Mouse (Mus musculus) hindbrain, embryonic 15.5 days (tissue): Measurements from ENCODE around the gene Desi1. TPM values are rescaled to one million over a fixed set of nuclear protein-coding genes. Genes with fewer than 3 reads are reported as not detected.
A peak's percentile ranks its signal among the peaks of the same experiment; 100 is the strongest.

Source experiments
- ATAC-seq: fragments of 200-750 bp; cut with Nextera tagmentation; 2 replicates; pipeline ENCODE4 v1.8.0; 2017; ENCODE audit warnings: low read depth, moderate number of reproducible peaks, moderate TSS enrichment; ENCODE audit not compliant: low FRiP score
- H3K27ac ChIP-seq: fragments of 300-500 bp; sonication (generic); replicated peaks from 2 replicates; pipeline ENCODE4 v1.5.1; 2015; ENCODE audit warnings: mild to moderate bottlenecking, inconsistent platforms
- H3K27me3 ChIP-seq: fragments of 300-500 bp; sonication (generic); 2 replicates; pipeline ENCODE4 v1.6.1; 2015; ENCODE audit warnings: control low read depth, inconsistent platforms
- H3K36me3 ChIP-seq: fragments of 300-500 bp; sonication (generic); 2 replicates; pipeline ENCODE4 v1.6.1; 2015; ENCODE audit warnings: control low read depth, inconsistent platforms
- H3K4me1 ChIP-seq: fragments of 300-500 bp; sonication (generic); replicated peaks from 2 replicates; pipeline ENCODE4 v1.6.1; 2015; ENCODE audit warnings: control low read depth, inconsistent platforms
- H3K4me2 ChIP-seq: fragments of 300-500 bp; sonication (generic); 2 replicates; pipeline ENCODE4 v1.6.1; 2015; ENCODE audit warnings: moderate library complexity, mild to moderate bottlenecking, inconsistent platforms
- H3K4me3 ChIP-seq: fragments of 300-500 bp; sonication (generic); 2 replicates; pipeline ENCODE4 v1.5.1; 2015; ENCODE audit warnings: mild to moderate bottlenecking, inconsistent platforms
- H3K9ac ChIP-seq: fragments of 300-500 bp; sonication (generic); 2 replicates; pipeline ENCODE4 v1.6.1; 2015; ENCODE audit warnings: inconsistent platforms
- H3K9me3 ChIP-seq: fragments of 300-500 bp; sonication (generic); 2 replicates; pipeline ENCODE4 v1.6.1; 2016; ENCODE audit warnings: control low read depth, inconsistent platforms
- WGBS: fragments of 180-500 bp; shearing (Covaris S2); methylation state at CpG from one replicate; pipeline ENCODE4 v1.1.7; 2015; 5-methylcytosine and 5-hydroxymethylcytosine counted together
- polyA plus RNA-seq: library from polyadenylated mRNA; unstranded; fragments of >200 nt; fragmentation: Nextera tagmentation; extraction: Ambion mirVana; gene quantifications from 2 replicates; pipeline ENCODE4 v1.2.1, GENCODE M21; 2015

The Desi1 gene
- polyA plus RNA-seq, result 52.6 and 55.1 TPM in 2 replicates

DNA sequence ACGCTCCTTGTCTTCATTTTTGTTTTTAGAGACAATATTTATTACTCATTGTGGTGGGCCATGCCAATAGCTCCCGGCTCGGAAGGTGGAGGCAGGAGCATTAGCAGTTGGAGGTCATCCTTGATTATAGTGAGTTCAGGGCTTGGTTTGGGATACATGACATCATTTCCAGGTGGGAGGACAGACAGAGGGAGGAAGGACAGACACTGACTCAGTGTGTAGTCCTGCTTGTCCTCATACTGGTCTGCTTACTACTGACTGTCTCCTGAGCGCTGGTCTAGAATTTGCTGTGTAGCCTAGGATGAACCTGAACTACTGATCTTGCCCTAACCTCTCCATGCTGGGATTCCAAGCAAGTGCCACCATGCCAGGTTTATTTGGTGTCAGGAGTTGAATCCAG lies at the start of gene Desi1:
Gene Desi1 (minus strand): TSS at position 101 of the 400 bp plus-strand sequence.
- WGBS, result 92% methylated on average over 4 of the region's 4 CpGs
- no peak within 1 kb of the TSS for H3K4me2 ChIP-seq
- H3K9ac ChIP-seq, result no peak within 1 kb of the TSS
- no peak for ATAC-seq
- H3K4me1 ChIP-seq, result no peaks in the 10 kb centered on the region
- H3K36me3 ChIP-seq, result peaks cover 58% of the 10 kb centered on the region
- H3K4me3 ChIP-seq, result no peak within 1 kb of the TSS
- no peak within 1 kb of the TSS for H3K27ac ChIP-seq
- H3K9me3 ChIP-seq, result no peaks in the 10 kb centered on the region
- H3K27me3 ChIP-seq, result no peaks in the 10 kb centered on the region

DNA sequence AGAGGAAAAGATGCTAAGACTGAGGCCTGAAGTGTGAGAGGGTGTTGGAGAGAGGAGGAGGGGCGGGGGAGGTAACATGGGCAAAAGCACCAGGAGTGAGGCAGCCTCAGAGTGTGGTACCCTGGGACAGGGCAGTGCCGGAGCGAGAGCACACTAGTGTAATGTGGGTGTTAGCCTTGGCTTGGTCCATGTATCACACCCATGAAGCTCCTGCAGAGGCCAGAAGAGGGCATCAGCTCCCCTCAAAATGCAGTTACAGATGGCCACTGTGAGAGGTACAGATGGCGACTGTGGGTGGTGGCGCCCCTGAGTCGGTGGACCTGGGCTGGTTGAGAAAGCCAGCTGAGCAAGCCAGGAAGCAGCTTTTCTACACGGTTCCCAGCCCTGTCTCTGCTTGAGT lies 47.5 kb upstream of the Desi1 start:
- no peaks in the 10 kb centered on the region for H3K27me3 ChIP-seq
- H3K9me3 ChIP-seq, result no peaks in the 10 kb centered on the region
- ATAC-seq, result peak; percentile 69; the same call in 1 of the 2 replicates
- H3K36me3 ChIP-seq, result no peaks in the 10 kb centered on the region
- no peak overlapping the region for H3K4me2 ChIP-seq
- no peak overlapping the region for H3K4me3 ChIP-seq
- no peak overlapping the region for H3K9ac ChIP-seq
- no peaks in the 10 kb centered on the region for H3K4me1 ChIP-seq
- 29% methylated on average over 7 of the region's 7 CpGs for WGBS
- no peak overlapping the region for H3K27ac ChIP-seq

- no peak for ATAC-seq
- 67% methylated on average over 10 of the region's 10 CpGs for WGBS
- Histone ChIP-seq H3K36me3 (no peaks in the 10 kb centered on the region), H3K9ac (no peak overlapping the region), H3K9me3 (no peaks in the 10 kb centered on the region), H3K4me3 (no peak overlapping the region), H3K4me2 (no peak overlapping the region), H3K4me1 (no peaks in the 10 kb centered on the region), H3K27me3 (no peaks in the 10 kb centered on the region), H3K27ac (no peak overlapping the region)
Observed at GRCm38 (mm10) chr15:82079883-82080282, 46.2 kb upstream of the Desi1 start.

- no peak for ATAC-seq
- Histone ChIP-seq H3K9ac (no peak overlapping the region), H3K27ac (no peak overlapping the region), H3K4me2 (no peak overlapping the region), H3K27me3 (peaks cover 36% of the 10 kb centered on the region), H3K36me3 (no peaks in the 10 kb centered on the region), H3K9me3 (no peaks in the 10 kb centered on the region), H3K4me1 (no peaks in the 10 kb centered on the region; the same call in 1 of the 2 replicates), H3K4me3 (no peak overlapping the region)
- 87% methylated on average over 7 of the region's 7 CpGs for WGBS
Observed at GRCm38 (mm10) chr15:82073490-82073889, 39.8 kb upstream of the Desi1 start.

DNA sequence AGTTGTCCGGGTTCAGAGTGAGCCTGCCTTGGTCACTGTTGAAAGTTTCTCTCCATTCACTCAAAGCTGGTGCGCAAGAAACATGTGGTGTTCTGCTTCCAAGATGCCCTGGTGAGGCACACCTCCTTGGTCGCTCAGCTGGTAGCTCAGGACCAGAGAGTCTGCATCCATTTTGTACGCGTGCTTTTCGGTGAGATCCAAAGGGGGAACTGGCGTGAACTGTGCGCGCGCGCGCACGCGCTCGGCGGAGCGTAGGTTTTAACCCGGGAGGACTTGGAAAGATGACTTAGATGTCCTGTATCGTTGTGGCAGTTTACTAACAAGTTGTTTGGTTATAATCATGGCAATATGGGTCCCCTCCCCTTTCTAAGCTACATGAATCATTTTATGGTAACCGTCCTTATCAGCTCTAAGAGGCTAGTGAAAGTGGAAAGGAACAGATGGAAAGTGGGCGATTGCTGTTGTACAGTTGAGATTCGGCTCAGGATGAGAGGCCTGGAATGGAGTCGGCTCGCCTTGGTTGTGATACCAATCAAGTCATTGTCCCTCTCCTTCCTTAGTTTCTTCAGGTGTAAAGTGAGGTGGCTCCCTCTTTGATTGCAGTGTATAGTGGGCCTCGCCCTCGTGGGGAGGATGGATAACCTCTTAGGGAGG lies 38.3 kb upstream of the Desi1 start:
- no peaks in the 10 kb centered on the region for H3K36me3 ChIP-seq
- H3K4me1 ChIP-seq, result no peaks in the 10 kb centered on the region; the same call in 1 of the 2 replicates
- no peak overlapping the region for H3K27ac ChIP-seq
- H3K9ac ChIP-seq, result no peak overlapping the region
- 93% methylated on average over 26 of the region's 26 CpGs for WGBS
- peaks cover 41% of the 10 kb centered on the region for H3K27me3 ChIP-seq
- H3K4me3 ChIP-seq, result no peak overlapping the region
- ATAC-seq, result no peak
- no peak overlapping the region for H3K4me2 ChIP-seq
- H3K9me3 ChIP-seq, result no peaks in the 10 kb centered on the region

DNA sequence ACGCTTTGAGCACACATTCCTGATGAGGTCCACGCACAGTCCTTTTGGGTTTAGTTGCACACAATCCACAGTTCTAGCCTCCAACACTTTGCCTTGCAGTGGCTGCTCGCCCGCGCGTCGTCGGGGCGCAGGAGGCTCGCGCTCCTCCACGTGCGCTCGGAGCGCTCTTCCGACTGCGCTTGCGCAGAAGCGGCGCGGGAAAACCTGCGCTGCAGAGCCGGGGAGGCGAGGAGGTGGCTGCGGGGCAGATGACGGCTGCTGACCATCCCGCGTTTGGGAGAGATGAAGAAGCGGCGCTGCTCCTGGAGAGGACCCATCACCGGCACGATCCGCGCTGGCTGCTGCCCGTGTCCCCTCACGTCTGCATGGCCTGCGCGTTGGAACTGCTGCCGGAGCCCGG lies 36.2 kb upstream of the Desi1 start, which contains the start of gene Mei1:
Gene Mei1 (plus strand): TSS at position 99 of the 400 bp plus-strand sequence.
- Histone ChIP-seq H3K27me3 (peaks cover 41% of the 10 kb centered on the region), H3K27ac (no peak within 1 kb of the TSS), H3K9ac (no peak within 1 kb of the TSS), H3K9me3 (no peaks in the 10 kb centered on the region), H3K4me1 (no peaks in the 10 kb centered on the region; the same call in 1 of the 2 replicates), H3K4me3 (peak within 1 kb of the TSS; percentile 27), H3K4me2 (peak within 1 kb of the TSS; percentile 49), H3K36me3 (no peaks in the 10 kb centered on the region)
- no peak for ATAC-seq
- 25% methylated on average over 38 of the region's 40 CpGs for WGBS

GRCm38 (mm10) chr15:82065511-82065910 lies 31.8 kb upstream of the Desi1 start:
- no peaks in the 10 kb centered on the region; the same call in 1 of the 2 replicates for H3K4me1 ChIP-seq
- 20% methylated on average over 7 of the region's 7 CpGs for WGBS
- H3K9me3 ChIP-seq, result no peaks in the 10 kb centered on the region
- peak; percentile 51; the same call in 1 of the 2 replicates for ATAC-seq
- no peak overlapping the region for H3K4me3 ChIP-seq
- no peak overlapping the region for H3K27ac ChIP-seq
- peaks cover 30% of the 10 kb centered on the region for H3K27me3 ChIP-seq
- no peak overlapping the region for H3K9ac ChIP-seq
- no peaks in the 10 kb centered on the region for H3K36me3 ChIP-seq
- H3K4me2 ChIP-seq, result no peak overlapping the region

DNA sequence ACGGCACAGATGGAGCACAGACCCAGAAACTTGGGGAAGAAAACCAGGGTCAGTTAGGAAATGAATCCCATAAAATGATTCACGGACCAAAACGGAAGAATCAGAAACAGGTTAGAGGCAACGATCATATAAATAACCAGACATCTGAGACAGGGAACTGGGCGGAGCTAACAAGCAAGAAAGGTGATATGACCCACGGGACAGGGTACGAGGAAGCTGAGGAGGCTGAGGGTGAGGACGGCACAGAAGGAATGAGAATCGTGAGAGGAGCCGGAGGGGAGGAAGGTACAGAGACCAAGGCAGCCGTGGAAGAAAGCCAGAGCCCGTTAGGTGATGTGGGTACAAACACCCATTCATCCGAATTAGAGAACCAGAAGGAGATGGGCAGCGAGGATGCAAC lies 30.2 kb upstream of the Desi1 start:
- Histone ChIP-seq H3K4me1 (no peaks in the 10 kb centered on the region), H3K4me3 (no peak overlapping the region), H3K9ac (no peak overlapping the region), H3K9me3 (no peaks in the 10 kb centered on the region), H3K27ac (no peak overlapping the region), H3K4me2 (no peak overlapping the region), H3K27me3 (peaks cover 14% of the 10 kb centered on the region), H3K36me3 (no peaks in the 10 kb centered on the region)
- no peak for ATAC-seq
- 75% methylated on average over 14 of the region's 14 CpGs for WGBS

GRCm38 (mm10) chr15:82058719-82059201 lies 25.1 kb upstream of the Desi1 start, which contains the start of gene 4930407I10Rik:
4930407I10Rik (plus strand) TSS chr15:82059151.
- H3K27me3 ChIP-seq, result no peaks in the 10 kb centered on the region; the same call in 1 of the 2 replicates
- H3K4me2 ChIP-seq, result no peak within 1 kb of the TSS
- H3K27ac ChIP-seq, result no peak within 1 kb of the TSS
- no peak within 1 kb of the TSS for H3K9ac ChIP-seq
- H3K4me1 ChIP-seq, result no peaks in the 10 kb centered on the region
- no peak within 1 kb of the TSS for H3K4me3 ChIP-seq
- WGBS, result 88% methylated on average over 1 of the region's 1 CpGs
- H3K9me3 ChIP-seq, result no peaks in the 10 kb centered on the region
- no peak for ATAC-seq
- no peaks in the 10 kb centered on the region for H3K36me3 ChIP-seq

GRCm38 (mm10) chr15:82052544-82052943 lies 18.9 kb upstream of the Desi1 start:
- H3K4me2 ChIP-seq, result no peak overlapping the region
- no peak overlapping the region for H3K27ac ChIP-seq
- H3K4me3 ChIP-seq, result no peak overlapping the region
- H3K36me3 ChIP-seq, result no peaks in the 10 kb centered on the region
- 0 out of 2 replicates have a peak, but pooled peaks cover 7% of the 10 kb centered on the region for H3K4me1 ChIP-seq
- no peak overlapping the region for H3K9ac ChIP-seq
- WGBS, result 70% methylated on average over 5 of the region's 5 CpGs
- H3K27me3 ChIP-seq, result no peaks in the 10 kb centered on the region
- no peak for ATAC-seq
- H3K9me3 ChIP-seq, result no peaks in the 10 kb centered on the region

GRCm38 (mm10) chr15:82047080-82047883 lies 13.6 kb upstream of the Desi1 start, which contains the start of gene Snu13:
Snu13 (minus strand) TSS chr15:82047598.
- Histone ChIP-seq H3K4me1 (peaks cover 35% of the 10 kb centered on the region), H3K4me3 (peak within 1 kb of the TSS; percentile 75), H3K36me3 (peaks cover 9% of the 10 kb centered on the region; the same call in 1 of the 2 replicates), H3K4me2 (peak within 1 kb of the TSS; percentile 95), H3K9me3 (no peaks in the 10 kb centered on the region), H3K27ac (peak within 1 kb of the TSS; percentile 92), H3K9ac (peak within 1 kb of the TSS; percentile 72), H3K27me3 (no peaks in the 10 kb centered on the region)
- WGBS, result under 1% methylated on average over 74 of the region's 74 CpGs
- peak; percentile 93 for ATAC-seq
